Mouse (Mus musculus) yolk sac, embryonic 10.5 days (tissue): ENCODE data around the gene Ftsj3.
"Not testable (repeated sequence)": the region's sequence is repeated elsewhere in the genome, so short reads cannot be mapped to it uniquely, and the experiment has no call there.

Source experiments
- DNase-seq: peaks from one replicate; pipeline ENCODE4 v3.0.0-alpha.2; 2017; ENCODE audit warnings: low spot score

Gene Ftsj3

GRCm38 (mm10) chr11:106268326-106269059 lies 12.6 kb upstream of the Ftsj3 start:
- peak; percentile 53 for DNase-seq

- no peak for DNase-seq
Measured at GRCm38 (mm10) chr11:106267871-106268270, 12.0 kb upstream of the Ftsj3 start.

- DNase-seq: no peak
Measured at GRCm38 (mm10) chr11:106267311-106267852, 11.5 kb upstream of the Ftsj3 start.

GRCm38 (mm10) chr11:106266431-106266830 lies 10.6 kb upstream of the Ftsj3 start:
- DNase-seq: no peak

- no peak for DNase-seq
Measured at GRCm38 (mm10) chr11:106265570-106265969, 9.7 kb upstream of the Ftsj3 start.

GRCm38 (mm10) chr11:106264988-106265387 lies 9.1 kb upstream of the Ftsj3 start:
- no peak for DNase-seq

- DNase-seq: no peak
Measured at GRCm38 (mm10) chr11:106263963-106264362, 8.1 kb upstream of the Ftsj3 start.

- DNase-seq: no peak
Measured at GRCm38 (mm10) chr11:106260826-106261450, 5.1 kb upstream of the Ftsj3 start.

GRCm38 (mm10) chr11:106256775-106257174 lies 896 bp upstream of the Ftsj3 start:
- no peak for DNase-seq

- no peak for DNase-seq
Measured at GRCm38 (mm10) chr11:106255174-106255573, 705 bp downstream of the Ftsj3 start.

- DNase-seq: no peak
Measured at GRCm38 (mm10) chr11:106254767-106255166, 1.1 kb downstream of the Ftsj3 start.

GRCm38 (mm10) chr11:106249326-106249725 lies 6.6 kb downstream of the Ftsj3 start:
- peak; percentile 40 for DNase-seq

GRCm38 (mm10) chr11:106246834-106247233 lies 9.0 kb downstream of the Ftsj3 start:
- DNase-seq: no peak

GRCm38 (mm10) chr11:106233978-106234377 lies 21.9 kb downstream of the Ftsj3 start:
- DNase-seq: not testable (repeated sequence)

- no peak for DNase-seq
Measured at GRCm38 (mm10) chr11:106220603-106221002, 35.3 kb downstream of the Ftsj3 start.

- DNase-seq: peak; percentile 93
Measured at GRCm38 (mm10) chr11:106216730-106217490, 39.0 kb downstream of the Ftsj3 start, which contains the start of gene Ddx42. TSS of gene Ddx42 (plus strand) at chr11:106216926.

- DNase-seq: peak; percentile 97
Measured at GRCm38 (mm10) chr11:106215927-106216729, 39.8 kb downstream of the Ftsj3 start, which contains the start of gene Ccdc47. TSS of gene Ccdc47 (minus strand) at chr11:106216344.

GRCm38 (mm10) chr11:106215450-106215859 lies 40.4 kb downstream of the Ftsj3 start:
- no peak for DNase-seq

- DNase-seq: no peak
Measured at GRCm38 (mm10) chr11:106214856-106215255, 41.0 kb downstream of the Ftsj3 start.

- DNase-seq: no peak
Measured at GRCm38 (mm10) chr11:106212771-106213170, 43.1 kb downstream of the Ftsj3 start.

- no peak for DNase-seq
Measured at GRCm38 (mm10) chr11:106202123-106202465, 53.8 kb downstream of the Ftsj3 start, which contains the start of gene Strada. TSS of gene Strada (minus strand) at chr11:106202168.
